ENCODE assay signal across 9 mouse cellular contexts in genomic region chr1:19241316-19241715, GRCm38 (mm10). TPM values are rescaled to one million over a fixed set of nuclear protein-coding genes. Genes with fewer than 3 reads are reported as not detected.
DNase-seq lines count a peak whose midpoint lies in the region; ATAC-seq and TF ChIP-seq lines count a peak whose summit lies in the region.
"Had no signal": no experiment of that assay in that cellular context is flagged by ENCODE, and none has a peak within 500 bp of the region (broad histone marks: within the 10 kb centered on the region; RNA-seq: fewer than 3 reads in every experiment).

No protein-coding gene starts in this region.

- TF ChIP-seq CTCF in cerebellum, adult 2 months (IDR thresholded peaks at IDR 0.05; ENCODE audit: borderline replicate concordance, insufficient read depth, low read depth, low read length) = no peak

- H3K36me3 ChIP-seq in heart, embryonic 13.5 days = no peaks in the 10 kb centered on the region
- H3K36me3 ChIP-seq in embryonic facial prominence, embryonic 10.5 days (replicated peaks) = no peaks in the 10 kb centered on the region
- H3K36me3 ChIP-seq in intestine, embryonic 15.5 days = no peaks in the 10 kb centered on the region
- H3K36me3 ChIP-seq in midbrain, embryonic 16.5 days (ENCODE audit: control insufficient read depth, insufficient read depth, low read length) = no peaks in the 10 kb centered on the region

- H3K27ac ChIP-seq in heart, embryonic 13.5 days (replicated peaks) = no peak overlapping the region
- H3K27ac ChIP-seq in embryonic facial prominence, embryonic 10.5 days (replicated peaks) = no peak overlapping the region
- H3K27ac ChIP-seq in intestine, embryonic 15.5 days = no peak overlapping the region
- peak overlapping the region; percentile 54 for H3K27ac ChIP-seq in midbrain, embryonic 16.5 days (ENCODE audit: low read length)
- no peak overlapping the region for H3K27ac ChIP-seq in cerebellum, adult 2 months (ENCODE audit: insufficient read depth, low read length)

- peak overlapping the region; percentile 64 for H3K4me2 ChIP-seq in heart, embryonic 13.5 days
- H3K4me2 ChIP-seq in intestine, embryonic 15.5 days (replicated peaks) = peak overlapping the region; percentile 47
- H3K4me2 ChIP-seq in midbrain, embryonic 16.5 days (ENCODE audit: low read length) = peak overlapping the region; percentile 37; the same call in 1 of the 2 replicates

- no peak for TF ChIP-seq POLR2A in cerebellum, adult 2 months (IDR thresholded peaks at IDR 0.05; ENCODE audit: borderline replicate concordance, insufficient read depth, low read length)

- ATAC-seq in heart, embryonic 13.5 days (ENCODE audit: extremely low read depth, insufficient number of reproducible peaks, low FRiP score, low TSS enrichment) = no peak
- ATAC-seq in intestine, embryonic 15.5 days = peak; percentile 61
- peak; percentile 44; the same call in 1 of the 2 replicates for ATAC-seq in midbrain, embryonic 16.5 days

- H3K9ac ChIP-seq in heart, embryonic 13.5 days = no peak overlapping the region
- H3K9ac ChIP-seq in intestine, embryonic 15.5 days = no peak overlapping the region
- H3K9ac ChIP-seq in midbrain, embryonic 16.5 days (ENCODE audit: low read depth, low read length) = no peak overlapping the region

- H3K4me3 ChIP-seq in heart, embryonic 13.5 days = peak overlapping the region; percentile 41
- peak overlapping the region; percentile 45 for H3K4me3 ChIP-seq in embryonic facial prominence, embryonic 10.5 days
- peak overlapping the region; percentile 18; the same call in 1 of the 2 replicates for H3K4me3 ChIP-seq in intestine, embryonic 15.5 days (replicated peaks)
- peak overlapping the region; percentile 6; the same call in 1 of the 2 replicates for H3K4me3 ChIP-seq in midbrain, embryonic 16.5 days (ENCODE audit: low read depth, low read length)
- H3K4me3 ChIP-seq in cerebellum, adult 2 months (replicated peaks; ENCODE audit: insufficient read depth, low read depth, low read length) = no peak overlapping the region

- peaks cover 88% of the 10 kb centered on the region for H3K27me3 ChIP-seq in heart, embryonic 13.5 days (replicated peaks)
- peaks cover 89% of the 10 kb centered on the region for H3K27me3 ChIP-seq in embryonic facial prominence, embryonic 10.5 days (replicated peaks; ENCODE audit: low read depth, poor library complexity, severe bottlenecking)
- peaks cover 53% of the 10 kb centered on the region for H3K27me3 ChIP-seq in intestine, embryonic 15.5 days (replicated peaks)
- H3K27me3 ChIP-seq in midbrain, embryonic 16.5 days (ENCODE audit: control insufficient read depth, insufficient read depth, low read depth, low read length) = peaks cover 49% of the 10 kb centered on the region
- H3K27me3 ChIP-seq in cerebellum, adult 2 months (ENCODE audit: control insufficient read depth, insufficient read depth, low read length) = peaks cover 1% of the 10 kb centered on the region; the same call in 1 of the 2 replicates

- under 1% methylated on average over 18 of the region's 20 CpGs for WGBS in heart, embryonic 13.5 days
- under 1% methylated on average over 20 of the region's 20 CpGs for WGBS in embryonic facial prominence, embryonic 10.5 days
- 0% methylated on average over 19 of the region's 20 CpGs for WGBS in intestine, embryonic 15.5 days
- under 1% methylated on average over 19 of the region's 20 CpGs for whole genome bisulfite sequencing in midbrain, embryonic 16.5 days
- 1% methylated on average over 20 of the region's 20 CpGs for WGBS in cerebellum, adult 2 months

- H3K9me3 ChIP-seq in heart, embryonic 13.5 days = no peaks in the 10 kb centered on the region
- no peaks in the 10 kb centered on the region for H3K9me3 ChIP-seq in embryonic facial prominence, embryonic 10.5 days
- H3K9me3 ChIP-seq in intestine, embryonic 15.5 days = no peaks in the 10 kb centered on the region
- H3K9me3 ChIP-seq in midbrain, embryonic 16.5 days (replicated peaks; ENCODE audit: control insufficient read depth, low read length, poor library complexity, severe bottlenecking) = no peaks in the 10 kb centered on the region

- H3K4me1 ChIP-seq in heart, embryonic 13.5 days = 0 out of 2 replicates have a peak, but pooled peaks cover 3% of the 10 kb centered on the region
- peaks cover 22% of the 10 kb centered on the region for H3K4me1 ChIP-seq in embryonic facial prominence, embryonic 10.5 days
- H3K4me1 ChIP-seq in intestine, embryonic 15.5 days (replicated peaks) = no peaks in the 10 kb centered on the region
- H3K4me1 ChIP-seq in midbrain, embryonic 16.5 days (ENCODE audit: control insufficient read depth, insufficient read depth, low read length) = peaks cover 13% of the 10 kb centered on the region
- no peaks in the 10 kb centered on the region for H3K4me1 ChIP-seq in cerebellum, adult 2 months (ENCODE audit: control insufficient read depth, insufficient read depth, low read length)

- no peak for DNase-seq in heart, adult 8-10 months (ENCODE audit: low spot score)
- peak; percentile 82 for DNase-seq in embryonic facial prominence, embryonic 10.5 days (ENCODE audit: low spot score)
- no peak for DNase-seq in right cerebral cortex, postnatal 4 days
- DNase-seq in cerebellum, adult 2 months = no peak
- no peak for DNase-seq in frontal cortex, postnatal 10 days (ENCODE audit: low spot score in 2 of 2)
- DNase-seq: cerebellum, adult 11-12 months had no signal

RNA-seq across cellular contexts. Expression of gene Tfap2b, which starts 32.6 kb away (rescaled TPM):
- 0.27 and 0.68 TPM in 2 replicates for polyA plus RNA-seq in heart, embryonic 13.5 days (2015; fragmentation: Nextera tagmentation; extraction: Ambion mirVana)
- under 1 TPM in 1 of 4 experiments, not detected in 3; 0.03 TPM for total RNA-seq in heart, adult 8-10 months (2022)
- polyA plus RNA-seq in embryonic facial prominence, embryonic 10.5 days (2016; fragmentation: Nextera tagmentation; extraction: Ambion mirVana) = 31.5 and 38.3 TPM in 2 replicates
- 1.1 TPM in 2 replicates for polyA plus RNA-seq in intestine, embryonic 15.5 days (2015; fragmentation: Nextera tagmentation; extraction: Ambion mirVana)
- 141 and 223 TPM in 2 replicates for polyA plus RNA-seq in midbrain, embryonic 16.5 days (2015; fragmentation: Nextera tagmentation; extraction: Ambion mirVana)
- 17.9 and 24.4 TPM in 2 replicates for polyA plus RNA-seq in cerebellum, adult 2 months (2012; rRNA removed)
